Mouse (Mus musculus) lung, adult 2 months (tissue): ENCODE results near the gene Cyb561d2.

Experiments
- CTCF ChIP-seq: fragments of 200-500 bp; IDR thresholded peaks from 2 replicates; pipeline ENCODE4 v1.5.1; 2011; ENCODE audit warnings: mild to moderate bottlenecking, low read length, control low read depth; ENCODE audit not compliant: insufficient read depth
- POLR2A ChIP-seq: fragments of 200-500 bp; IDR thresholded peaks from 2 replicates; pipeline ENCODE4 v1.6.1; 2011; ENCODE audit warnings: low read depth, mild to moderate bottlenecking, control low read depth, low read length, borderline replicate concordance; ENCODE audit errors: extremely low read depth

DNA sequence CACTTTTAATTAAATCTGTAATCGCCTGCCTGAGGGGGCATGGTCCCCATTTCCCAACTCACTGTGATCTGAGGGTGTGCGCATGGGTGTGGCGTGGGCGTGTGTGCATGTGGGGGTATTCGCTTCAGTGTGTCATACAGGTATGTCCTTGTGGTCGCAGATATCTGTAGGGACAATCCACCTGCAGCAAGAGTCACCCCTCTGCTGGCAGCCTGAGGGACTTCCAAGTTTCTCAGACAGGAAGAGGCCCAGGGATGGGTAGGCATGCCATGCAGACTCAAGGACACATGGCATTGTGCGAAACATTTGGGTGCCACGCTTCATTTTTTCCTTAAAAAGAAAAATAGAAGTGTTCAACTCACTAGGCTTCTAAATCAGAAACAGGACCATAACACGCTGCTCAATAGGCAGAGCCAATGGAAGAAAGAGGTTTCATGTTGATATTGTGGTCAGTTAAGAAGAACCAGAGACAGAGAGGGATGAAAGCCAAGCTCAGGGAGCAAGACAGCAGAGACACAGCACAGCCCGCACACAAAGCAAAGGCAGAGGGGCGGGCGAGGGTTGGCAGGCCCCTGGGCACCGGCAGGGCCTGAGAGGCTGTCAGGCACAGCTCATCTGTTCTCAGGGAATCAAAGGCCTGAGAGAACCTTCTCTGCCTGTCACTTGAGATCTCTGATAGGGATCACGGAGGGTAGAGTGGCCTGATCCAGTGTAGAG lies 31.5 kb downstream of the Cyb561d2 start:
- TF ChIP-seq CTCF (no peak), POLR2A (no peak)
